9 mouse cellular contexts compared by ENCODE assay signal in the genomic region with DNA sequence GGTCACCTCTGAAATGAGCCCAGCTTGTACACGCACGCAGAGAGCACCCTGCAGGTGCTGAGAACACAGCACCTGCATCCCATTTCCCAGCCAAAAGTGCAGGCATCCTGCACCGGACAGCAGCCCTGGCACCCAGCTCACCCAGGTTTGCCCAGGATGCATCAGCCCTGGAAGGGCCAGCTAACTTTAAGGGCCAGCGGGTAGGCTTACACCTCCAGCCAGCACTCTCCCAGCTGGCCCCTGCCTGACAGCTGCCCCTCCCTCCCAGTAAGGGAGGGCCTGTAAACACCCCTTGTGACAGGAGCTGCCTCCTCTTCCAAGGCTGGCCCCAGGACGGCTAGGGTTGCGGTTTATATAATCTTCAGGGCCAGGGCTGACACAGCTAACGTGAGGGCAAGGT. TPM values are rescaled to one million over a fixed set of nuclear protein-coding genes. Genes with fewer than 3 reads are reported as not detected.
A peak's percentile ranks its signal among the peaks of the same experiment; 100 is the strongest.
DNase-seq lines count a peak whose midpoint lies in the region; ATAC-seq and TF ChIP-seq lines count a peak whose summit lies in the region.
"Had no signal": no experiment of that assay in that cellular context is flagged by ENCODE, and none has a peak within 500 bp of the region (broad histone marks: within the 10 kb centered on the region; RNA-seq: fewer than 3 reads in every experiment).

No protein-coding gene starts in this region.

- H3K4me3 ChIP-seq in kidney, postnatal 0 days (replicated peaks; ENCODE audit: low read depth, low read length): no peak overlapping the region
- H3K4me3 ChIP-seq in forebrain, embryonic 12.5 days (replicated peaks): peak overlapping the region; percentile 86
- H3K4me3 ChIP-seq in hindbrain, embryonic 16.5 days (ENCODE audit: low read length): peak overlapping the region; percentile 56
- H3K4me3 ChIP-seq in small intestine, adult 2 months (ENCODE audit: low read depth, low read length): peak overlapping the region; percentile 18
- H3K4me3 ChIP-seq: liver, embryonic 13.5 days had no signal

- TF ChIP-seq CTCF in kidney, postnatal 0 days (IDR thresholded peaks at IDR 0.05; ENCODE audit: low read depth): no peak
- no peak for TF ChIP-seq CTCF in small intestine, adult 2 months (IDR thresholded peaks at IDR 0.05; ENCODE audit: extremely low read depth, insufficient read length, insufficient replicate concordance, low read depth, low read length)

- no peaks in the 10 kb centered on the region for H3K36me3 ChIP-seq in kidney, postnatal 0 days (ENCODE audit: insufficient read depth, low read length)
- peaks cover 5% of the 10 kb centered on the region; the same call in 1 of the 2 replicates for H3K36me3 ChIP-seq in forebrain, embryonic 12.5 days (replicated peaks)
- no peaks in the 10 kb centered on the region for H3K36me3 ChIP-seq in hindbrain, embryonic 16.5 days (ENCODE audit: control insufficient read depth, insufficient read depth, low read length)
- no peaks in the 10 kb centered on the region for H3K36me3 ChIP-seq in small intestine, adult 2 months (ENCODE audit: control insufficient read depth, insufficient read depth, low read length)
- H3K36me3 ChIP-seq: liver, embryonic 13.5 days had no signal

- peaks cover 17% of the 10 kb centered on the region for H3K27me3 ChIP-seq in kidney, postnatal 0 days (ENCODE audit: insufficient read depth, low read length)
- H3K27me3 ChIP-seq in forebrain, embryonic 12.5 days: peaks cover 26% of the 10 kb centered on the region
- H3K27me3 ChIP-seq in hindbrain, embryonic 16.5 days (replicated peaks; ENCODE audit: control insufficient read depth, insufficient read depth, low read length): 0 out of 2 replicates have a peak, but pooled peaks cover 2% of the 10 kb centered on the region
- H3K27me3 ChIP-seq in small intestine, adult 2 months (ENCODE audit: control insufficient read depth, insufficient read depth, low read length): peaks cover 6% of the 10 kb centered on the region; the same call in 1 of the 2 replicates

- H3K4me1 ChIP-seq in kidney, postnatal 0 days (replicated peaks; ENCODE audit: insufficient read depth, low read length): peaks cover 12% of the 10 kb centered on the region; the same call in 1 of the 2 replicates
- H3K4me1 ChIP-seq in forebrain, embryonic 12.5 days: peaks cover 49% of the 10 kb centered on the region
- peaks cover 40% of the 10 kb centered on the region for H3K4me1 ChIP-seq in hindbrain, embryonic 16.5 days (ENCODE audit: control insufficient read depth, insufficient read depth, low read depth, low read length)
- H3K4me1 ChIP-seq in small intestine, adult 2 months (ENCODE audit: control insufficient read depth, insufficient read depth, insufficient read length, low read length): peaks cover 12% of the 10 kb centered on the region; the same call in 1 of the 2 replicates

- no peak overlapping the region for H3K4me2 ChIP-seq in kidney, postnatal 0 days (ENCODE audit: low read length)
- H3K4me2 ChIP-seq in forebrain, embryonic 12.5 days: peak overlapping the region; percentile 95
- peak overlapping the region; percentile 65 for H3K4me2 ChIP-seq in hindbrain, embryonic 16.5 days (ENCODE audit: low read length)
- H3K4me2 ChIP-seq: liver, embryonic 13.5 days had no signal

- no peak for ATAC-seq in kidney, postnatal 0 days (replicated peaks; ENCODE audit: low FRiP score, low read depth)
- no peak for ATAC-seq in forebrain, embryonic 12.5 days (ENCODE audit: low FRiP score)
- ATAC-seq in hindbrain, embryonic 16.5 days: no peak

- no peaks in the 10 kb centered on the region for H3K9me3 ChIP-seq in kidney, postnatal 0 days (replicated peaks; ENCODE audit: low read length)
- H3K9me3 ChIP-seq in forebrain, embryonic 12.5 days: no peaks in the 10 kb centered on the region
- no peaks in the 10 kb centered on the region for H3K9me3 ChIP-seq in hindbrain, embryonic 16.5 days (ENCODE audit: control insufficient read depth, low read length)
- H3K9me3 ChIP-seq: liver, embryonic 13.5 days had no signal

- TF ChIP-seq POLR2A in small intestine, adult 2 months (IDR thresholded peaks at IDR 0.05; ENCODE audit: low read depth, low read length): no peak

- no peak overlapping the region for H3K27ac ChIP-seq in kidney, postnatal 0 days
- H3K27ac ChIP-seq in forebrain, embryonic 12.5 days: no peak overlapping the region
- H3K27ac ChIP-seq in hindbrain, embryonic 16.5 days (ENCODE audit: low read depth, low read length): no peak overlapping the region
- no peak overlapping the region for H3K27ac ChIP-seq in small intestine, adult 2 months (ENCODE audit: insufficient read depth, low read depth, low read length)
- H3K27ac ChIP-seq: liver, embryonic 13.5 days had no signal

- H3K9ac ChIP-seq in kidney, postnatal 0 days (ENCODE audit: low read depth, low read length): no peak overlapping the region
- H3K9ac ChIP-seq in forebrain, embryonic 12.5 days: peak overlapping the region; percentile 13; the same call in 1 of the 2 replicates
- H3K9ac ChIP-seq in hindbrain, embryonic 16.5 days (ENCODE audit: low read depth, low read length): peak overlapping the region; percentile 92
- H3K9ac ChIP-seq: liver, embryonic 13.5 days had no signal

- 56% methylated on average over 7 of the region's 7 CpGs for whole genome bisulfite sequencing in kidney, postnatal 0 days
- WGBS in forebrain, embryonic 12.5 days: 53% methylated on average over 7 of the region's 7 CpGs
- WGBS in hindbrain, embryonic 16.5 days: 32% methylated on average over 7 of the region's 7 CpGs
- WGBS in small intestine, adult 2 months: 58% methylated on average over 7 of the region's 7 CpGs

- peak; percentile 20 for DNase-seq in kidney, postnatal 0 days (ENCODE audit: low spot score)
- no peak for DNase-seq in kidney, postnatal 14 days
- no peak for DNase-seq in ovary, postnatal 36 days (ENCODE audit: low spot score)
- no peak for DNase-seq in layer of hippocampus, postnatal 10 days (ENCODE audit: low spot score in 2 of 2)
- no peak for DNase-seq in spleen, postnatal 10 days (ENCODE audit: low spot score in 2 of 2)
- DNase-seq: liver, embryonic 13.5 days had no signal

RNA-seq across cellular contexts. Expression of a gene that starts 2.4 kb away (rescaled TPM):
- polyA plus RNA-seq in kidney, postnatal 0 days (2015; fragmentation: Nextera tagmentation; extraction: Ambion mirVana): 0.50 and 0.60 TPM in 2 replicates
- 11.4 and 13.7 TPM in 2 replicates for polyA plus RNA-seq in forebrain, embryonic 12.5 days (2016; fragmentation: Nextera tagmentation; extraction: Ambion mirVana)
- 15.6 and 17.9 TPM in 2 replicates for polyA plus RNA-seq in hindbrain, embryonic 16.5 days (2015; fragmentation: Nextera tagmentation; extraction: Ambion mirVana)
- polyA plus RNA-seq in small intestine, adult 2 months (2012; rRNA removed): 18.4 and 19.5 TPM in 2 replicates
- total RNA-seq in layer of hippocampus, postnatal 10 days (2021): 10 to 100 TPM; 88.6 to 98.8 TPM

RNA-seq across cellular contexts. Expression of a gene that starts 41.9 kb away (rescaled TPM):
- polyA plus RNA-seq in kidney, postnatal 0 days (2015; fragmentation: Nextera tagmentation; extraction: Ambion mirVana): 122 and 127 TPM in 2 replicates
- polyA plus RNA-seq in forebrain, embryonic 12.5 days (2016; fragmentation: Nextera tagmentation; extraction: Ambion mirVana): 14.3 and 16.9 TPM in 2 replicates
- 35.5 and 40.2 TPM in 2 replicates for polyA plus RNA-seq in hindbrain, embryonic 16.5 days (2015; fragmentation: Nextera tagmentation; extraction: Ambion mirVana)
- 53.6 and 84.7 TPM in 2 replicates for polyA plus RNA-seq in small intestine, adult 2 months (2012; rRNA removed)
- total RNA-seq in layer of hippocampus, postnatal 10 days (2021): 10 to 100 TPM; 23.3 to 24.5 TPM
